Mouse (Mus musculus): ENCODE data around the gene Cep128.
"Not testable (repeated sequence)": the region's sequence is repeated elsewhere in the genome, so short reads cannot be mapped to it uniquely, and the experiment has no call there.

The Cep128 gene

GRCm38 (mm10) chr12:91384281-91385017 lies at the start of gene Cep128, which contains the start of gene Tshr:
Cep128 (minus strand) TSS chr12:91384409.
Tshr (plus strand) TSS chr12:91384563.
- peak; percentile 89 for DNase-seq

- no peak for DNase-seq
Observed at GRCm38 (mm10) chr12:91427129-91427528, 42.9 kb upstream of the Cep128 start.

- DNase-seq, result no peak
Observed at GRCm38 (mm10) chr12:91426499-91426898, 42.3 kb upstream of the Cep128 start.

GRCm38 (mm10) chr12:91423125-91423820 lies 39.1 kb upstream of the Cep128 start:
- no peak for DNase-seq

- DNase-seq, result no peak
Observed at GRCm38 (mm10) chr12:91421272-91421671, 37.1 kb upstream of the Cep128 start.

GRCm38 (mm10) chr12:91418791-91419190 lies 34.6 kb upstream of the Cep128 start:
- DNase-seq, result peak; percentile 66

GRCm38 (mm10) chr12:91416828-91417227 lies 32.6 kb upstream of the Cep128 start:
- DNase-seq, result no peak

GRCm38 (mm10) chr12:91415112-91415511 lies 30.9 kb upstream of the Cep128 start:
- no peak for DNase-seq

- no peak for DNase-seq
Observed at GRCm38 (mm10) chr12:91412461-91413182, 28.4 kb upstream of the Cep128 start.

GRCm38 (mm10) chr12:91410306-91410705 lies 26.1 kb upstream of the Cep128 start:
- DNase-seq, result no peak

GRCm38 (mm10) chr12:91401049-91401352 lies 16.8 kb upstream of the Cep128 start:
- no peak for DNase-seq

GRCm38 (mm10) chr12:91400232-91401048 lies 16.2 kb upstream of the Cep128 start:
- peak; percentile 80 for DNase-seq

GRCm38 (mm10) chr12:91383516-91384264 lies 519 bp downstream of the Cep128 start:
- DNase-seq, result peak; percentile 8

GRCm38 (mm10) chr12:91369173-91369572 lies 15.0 kb downstream of the Cep128 start:
- no peak for DNase-seq

- no peak for DNase-seq
Observed at GRCm38 (mm10) chr12:91353783-91354182, 30.4 kb downstream of the Cep128 start.

- not testable (repeated sequence) for DNase-seq
Observed at GRCm38 (mm10) chr12:91338656-91339055, 45.6 kb downstream of the Cep128 start.

GRCm38 (mm10) chr12:91327527-91327926 lies 56.7 kb downstream of the Cep128 start:
- no peak for DNase-seq

GRCm38 (mm10) chr12:91326104-91326503 lies 58.1 kb downstream of the Cep128 start:
- peak; percentile 13 for DNase-seq

- no peak for DNase-seq
Observed at GRCm38 (mm10) chr12:91315026-91315425, 69.2 kb downstream of the Cep128 start.

GRCm38 (mm10) chr12:91313974-91314587 lies 70.1 kb downstream of the Cep128 start:
- no peak for DNase-seq

GRCm38 (mm10) chr12:91312591-91312990 lies 71.6 kb downstream of the Cep128 start:
- DNase-seq, result no peak

GRCm38 (mm10) chr12:91307733-91308132 lies 76.5 kb downstream of the Cep128 start:
- DNase-seq, result no peak

Data from right cerebral cortex, postnatal 4 days (tissue).